In the genomic region with DNA sequence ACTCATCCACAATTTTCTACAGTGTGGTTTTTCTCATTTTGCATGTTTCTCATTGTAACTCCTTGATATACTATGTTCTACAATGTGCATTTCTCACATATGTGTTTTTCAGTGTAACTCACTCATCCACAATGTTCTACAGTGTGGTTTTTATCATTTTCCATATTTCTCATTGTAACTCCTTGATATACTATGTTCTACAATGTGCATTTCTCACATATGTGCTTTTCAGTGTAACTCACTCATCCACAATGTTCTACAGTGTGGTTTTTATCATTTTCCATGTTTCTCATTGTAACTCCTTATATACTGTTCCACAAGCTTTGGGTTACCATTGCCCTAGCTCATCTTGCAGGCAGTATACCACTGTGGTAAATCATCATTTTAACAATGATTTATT, we compare ENCODE assay signal across 8 mouse cellular contexts.
DNase-seq lines count a peak whose midpoint lies in the region; ATAC-seq lines count a peak whose summit lies in the region.
"Not testable (repeated sequence)": the region's sequence is repeated elsewhere in the genome, so short reads cannot be mapped to it uniquely, and the experiment has no call there.

No protein-coding gene starts in this region.

- H3K36me3 ChIP-seq in embryonic facial prominence, embryonic 14.5 days (ENCODE audit: control insufficient read depth, insufficient read depth, low read length); limb, embryonic 15.5 days: not testable (repeated sequence)

- H3K27ac ChIP-seq in embryonic facial prominence, embryonic 14.5 days (replicated peaks; ENCODE audit: low read depth, low read length); limb, embryonic 15.5 days: not testable (repeated sequence)

- not testable (repeated sequence) for H3K4me2 ChIP-seq in embryonic facial prominence, embryonic 14.5 days (ENCODE audit: low read depth, low read length); limb, embryonic 15.5 days

- not testable (repeated sequence) for H3K4me3 ChIP-seq in embryonic facial prominence, embryonic 14.5 days (ENCODE audit: low read depth, low read length); limb, embryonic 15.5 days

- H3K27me3 ChIP-seq in embryonic facial prominence, embryonic 14.5 days (replicated peaks; ENCODE audit: control insufficient read depth, insufficient read depth, low read length); limb, embryonic 15.5 days: not testable (repeated sequence)

- ATAC-seq in embryonic facial prominence, embryonic 14.5 days (ENCODE audit: low read depth), result peak; percentile 87
- ATAC-seq in granulocyte monocyte progenitor cell, adult 5-6 weeks (replicated peaks; ENCODE audit: poor library complexity, severe bottlenecking), result peak; percentile 67
- peak; percentile 93 for ATAC-seq in limb, embryonic 15.5 days (ENCODE audit: insufficient number of reproducible peaks, low FRiP score, low TSS enrichment, low read depth)

- H3K4me1 ChIP-seq in embryonic facial prominence, embryonic 14.5 days (ENCODE audit: control insufficient read depth, insufficient read depth, low read length); limb, embryonic 15.5 days: not testable (repeated sequence)

- not testable (repeated sequence) for H3K9ac ChIP-seq in embryonic facial prominence, embryonic 14.5 days (ENCODE audit: low read depth, low read length); limb, embryonic 15.5 days

- peak; percentile 62 for DNase-seq in CD4-positive, CD25-positive, alpha-beta regulatory T cell, adult 2 months (ENCODE audit: low read depth, low spot score)
- DNase-seq in brain, adult 2 months (ENCODE audit: low read depth, low spot score), result peak; percentile 24
- not testable (repeated sequence) for DNase-seq in embryonic facial prominence, embryonic 14.5 days (ENCODE audit: low spot score)
- peak; percentile 100 for DNase-seq in hindlimb bud, embryonic 11.5 days (ENCODE audit: extremely low spot score, low read depth, low spot score)
- peak; percentile 76 for DNase-seq in mesoderm, embryonic 11.5 days (ENCODE audit: low read depth, low spot score)
- peak; percentile 40 for DNase-seq in retina, adult 2 months (ENCODE audit: low read depth, low spot score)

- not testable (repeated sequence) for H3K9me3 ChIP-seq in embryonic facial prominence, embryonic 14.5 days (ENCODE audit: control insufficient read depth, low read length); limb, embryonic 15.5 days
